Mouse (Mus musculus): ENCODE measurements around the gene Morn5. TPM values are rescaled to one million over a fixed set of nuclear protein-coding genes. Genes with fewer than 3 reads are reported as not detected.

Gene Morn5
- 1.1 and 1.3 TPM in 2 replicates for polyA plus RNA-seq (2016; fragmentation: Nextera tagmentation; extraction: Ambion mirVana)

- Histone ChIP-seq H3K4me1 (peaks cover 12% of the 10 kb centered on the region), H3K27me3 (0 out of 2 replicates have a peak, but pooled peaks cover 3% of the 10 kb centered on the region), H3K4me3 (peak within 1 kb of the TSS; percentile 80), H3K36me3 (peaks cover 7% of the 10 kb centered on the region; the same call in 1 of the 2 replicates), H3K4me2 (replicated peaks) (peak within 1 kb of the TSS; percentile 80), H3K9me3 (no peaks in the 10 kb centered on the region), H3K9ac (replicated peaks) (peak within 1 kb of the TSS; percentile 88), H3K27ac (replicated peaks) (peak within 1 kb of the TSS; percentile 47; the same call in 1 of the 2 replicates)
- under 1% methylated on average over 44 of the region's 44 CpGs for WGBS
- peak; percentile 97 for ATAC-seq (ENCODE audit: low FRiP score, low read depth)
These were observed at the start of gene Morn5, which contains the start of gene Ndufa8 for GRCm38 (mm10) chr2:36048748-36049566. Morn5 (plus strand) TSS chr2:36049458. Ndufa8 (minus strand) TSS chr2:36049406.

- WGBS, result 50% methylated on average over 1 of the region's 1 CpGs
- no peaks in the 10 kb centered on the region for H3K9me3 ChIP-seq
- H3K27ac ChIP-seq (replicated peaks), result no peak overlapping the region
- peaks cover 4% of the 10 kb centered on the region; the same call in 1 of the 2 replicates for H3K4me1 ChIP-seq
- no peak for ATAC-seq (ENCODE audit: low FRiP score, low read depth)
- peaks cover 9% of the 10 kb centered on the region for H3K27me3 ChIP-seq
- H3K36me3 ChIP-seq, result no peaks in the 10 kb centered on the region
- no peak overlapping the region for H3K4me3 ChIP-seq
- no peak overlapping the region for H3K4me2 ChIP-seq (replicated peaks)
- H3K9ac ChIP-seq (replicated peaks), result no peak overlapping the region
These were observed 48.9 kb upstream of the Morn5 start for GRCm38 (mm10) chr2:36000390-36000789.

- Histone ChIP-seq H3K27me3 (peaks cover 14% of the 10 kb centered on the region), H3K4me2 (replicated peaks) (no peak overlapping the region), H3K9ac (replicated peaks) (no peak overlapping the region), H3K27ac (replicated peaks) (no peak overlapping the region), H3K36me3 (no peaks in the 10 kb centered on the region), H3K9me3 (no peaks in the 10 kb centered on the region), H3K4me3 (no peak overlapping the region), H3K4me1 (peaks cover 4% of the 10 kb centered on the region; the same call in 1 of the 2 replicates)
- ATAC-seq (ENCODE audit: low FRiP score, low read depth), result no peak
- WGBS, result 31% methylated on average over 6 of the region's 6 CpGs
These were observed 47.1 kb upstream of the Morn5 start for GRCm38 (mm10) chr2:36002188-36002587.

GRCm38 (mm10) chr2:36008071-36008470 is 41.2 kb upstream of the Morn5 start:
- no peak overlapping the region for H3K27ac ChIP-seq (replicated peaks)
- H3K36me3 ChIP-seq, result no peaks in the 10 kb centered on the region
- WGBS, result 29% methylated on average over 1 of the region's 1 CpGs
- no peak overlapping the region for H3K4me2 ChIP-seq (replicated peaks)
- H3K27me3 ChIP-seq, result peaks cover 47% of the 10 kb centered on the region
- no peak overlapping the region for H3K4me3 ChIP-seq
- no peak for ATAC-seq (ENCODE audit: low FRiP score, low read depth)
- H3K9me3 ChIP-seq, result no peaks in the 10 kb centered on the region
- no peak overlapping the region for H3K9ac ChIP-seq (replicated peaks)
- peaks cover 16% of the 10 kb centered on the region for H3K4me1 ChIP-seq

GRCm38 (mm10) chr2:36009386-36009785 is 39.9 kb upstream of the Morn5 start:
- Histone ChIP-seq H3K4me2 (replicated peaks) (no peak overlapping the region), H3K27ac (replicated peaks) (no peak overlapping the region), H3K9ac (replicated peaks) (no peak overlapping the region), H3K4me1 (peaks cover 16% of the 10 kb centered on the region), H3K4me3 (no peak overlapping the region), H3K36me3 (no peaks in the 10 kb centered on the region), H3K9me3 (no peaks in the 10 kb centered on the region), H3K27me3 (peaks cover 51% of the 10 kb centered on the region)
- WGBS, result 22% methylated on average over 4 of the region's 4 CpGs
- ATAC-seq (ENCODE audit: low FRiP score, low read depth), result peak; percentile 53

- H3K4me1 ChIP-seq, result peaks cover 16% of the 10 kb centered on the region
- peak overlapping the region; percentile 47; the same call in 1 of the 2 replicates for H3K4me3 ChIP-seq
- WGBS, result 44% methylated on average over 8 of the region's 8 CpGs
- no peaks in the 10 kb centered on the region for H3K36me3 ChIP-seq
- no peak overlapping the region for H3K9ac ChIP-seq (replicated peaks)
- no peak for ATAC-seq (ENCODE audit: low FRiP score, low read depth)
- H3K27me3 ChIP-seq, result peaks cover 43% of the 10 kb centered on the region
- peak overlapping the region; percentile 63 for H3K4me2 ChIP-seq (replicated peaks)
- no peak overlapping the region for H3K27ac ChIP-seq (replicated peaks)
- no peaks in the 10 kb centered on the region for H3K9me3 ChIP-seq
These were observed 38.7 kb upstream of the Morn5 start for GRCm38 (mm10) chr2:36010579-36010978.

- under 1% methylated on average over 44 of the region's 44 CpGs for WGBS
- Histone ChIP-seq H3K4me2 (replicated peaks) (peak overlapping the region; percentile 63), H3K4me3 (peak overlapping the region; percentile 47), H3K9me3 (no peaks in the 10 kb centered on the region), H3K27ac (replicated peaks) (no peak overlapping the region), H3K27me3 (peaks cover 40% of the 10 kb centered on the region), H3K4me1 (peaks cover 16% of the 10 kb centered on the region), H3K9ac (replicated peaks) (peak overlapping the region; percentile 49), H3K36me3 (no peaks in the 10 kb centered on the region)
- peak; percentile 27 for ATAC-seq (ENCODE audit: low FRiP score, low read depth)
These were observed 37.9 kb upstream of the Morn5 start for GRCm38 (mm10) chr2:36011331-36011825.

GRCm38 (mm10) chr2:36013010-36013409 is 36.2 kb upstream of the Morn5 start:
- Histone ChIP-seq H3K36me3 (no peaks in the 10 kb centered on the region), H3K4me1 (peaks cover 16% of the 10 kb centered on the region), H3K4me3 (no peak overlapping the region), H3K9me3 (no peaks in the 10 kb centered on the region), H3K27ac (replicated peaks) (no peak overlapping the region), H3K27me3 (peaks cover 40% of the 10 kb centered on the region), H3K9ac (replicated peaks) (no peak overlapping the region), H3K4me2 (replicated peaks) (no peak overlapping the region)
- ATAC-seq (ENCODE audit: low FRiP score, low read depth), result no peak
- 74% methylated on average over 12 of the region's 12 CpGs for WGBS

- H3K4me1 ChIP-seq, result peaks cover 6% of the 10 kb centered on the region; the same call in 1 of the 2 replicates
- peak; percentile 62 for ATAC-seq (ENCODE audit: low FRiP score, low read depth)
- no peaks in the 10 kb centered on the region for H3K36me3 ChIP-seq
- peak overlapping the region; percentile 56 for H3K4me2 ChIP-seq (replicated peaks)
- no peaks in the 10 kb centered on the region for H3K9me3 ChIP-seq
- H3K4me3 ChIP-seq, result peak overlapping the region; percentile 30
- WGBS, result 10% methylated on average over 30 of the region's 32 CpGs
- H3K27me3 ChIP-seq, result peaks cover 19% of the 10 kb centered on the region
- 0 out of 2 replicates have a peak overlapping the region, but pooled peaks have one; percentile 24 for H3K9ac ChIP-seq (replicated peaks)
- no peak overlapping the region for H3K27ac ChIP-seq (replicated peaks)
These were observed 27.7 kb upstream of the Morn5 start for GRCm38 (mm10) chr2:36021385-36022159.

- no peak for ATAC-seq (ENCODE audit: low FRiP score, low read depth)
These were observed 26.0 kb upstream of the Morn5 start for GRCm38 (mm10) chr2:36023291-36023690.

GRCm38 (mm10) chr2:36032884-36033283 is 16.4 kb upstream of the Morn5 start:
- ATAC-seq (ENCODE audit: low FRiP score, low read depth), result no peak
- H3K27me3 ChIP-seq, result no peaks in the 10 kb centered on the region

More at GRCm38 (mm10) chr2:36023291-36023690, 26.0 kb upstream of the Morn5 start:
- no peak overlapping the region for H3K4me2 ChIP-seq (replicated peaks)
- peaks cover 19% of the 10 kb centered on the region for H3K27me3 ChIP-seq
- no peaks in the 10 kb centered on the region for H3K36me3 ChIP-seq
- H3K9me3 ChIP-seq, result no peaks in the 10 kb centered on the region
- H3K4me3 ChIP-seq, result no peak overlapping the region
- H3K9ac ChIP-seq (replicated peaks), result no peak overlapping the region
- no peak overlapping the region for H3K27ac ChIP-seq (replicated peaks)
- WGBS, result 76% methylated on average over 3 of the region's 3 CpGs
- peaks cover 6% of the 10 kb centered on the region; the same call in 1 of the 2 replicates for H3K4me1 ChIP-seq

More at GRCm38 (mm10) chr2:36032884-36033283, 16.4 kb upstream of the Morn5 start:
- Histone ChIP-seq H3K4me2 (replicated peaks) (no peak overlapping the region), H3K4me3 (no peak overlapping the region), H3K27ac (replicated peaks) (no peak overlapping the region), H3K9ac (replicated peaks) (no peak overlapping the region), H3K36me3 (peaks cover 26% of the 10 kb centered on the region), H3K9me3 (no peaks in the 10 kb centered on the region), H3K4me1 (no peaks in the 10 kb centered on the region)
- 84% methylated on average over 7 of the region's 7 CpGs for WGBS

All from midbrain, embryonic 12.5 days (tissue).